Mouse (Mus musculus) left cerebral cortex, adult 8-10 months (tissue): ENCODE results near the gene Atg10. TPM values are rescaled to one million over a fixed set of nuclear protein-coding genes. Genes with fewer than 3 reads are reported as not detected.
"Not testable (repeated sequence)": the region's sequence is repeated elsewhere in the genome, so short reads cannot be mapped to it uniquely, and the experiment has no call there.

ENCODE experiments used
- DNase-seq, 2 experiments: peaks; one replicate each; pipeline ENCODE4 v3.0.0; 2022; ENCODE audit warnings: low spot score in 2 of 2
- total RNA-seq, 4 experiments: library from RNA; stranded (reverse); gene quantifications; 2 replicates each; pipeline ENCODE4 v1.2.4; 2022

Gene Atg10
- total RNA-seq, 4 experiments from 2014 or later, result 19.2 to 21.1 (median 19.9) TPM

DNA sequence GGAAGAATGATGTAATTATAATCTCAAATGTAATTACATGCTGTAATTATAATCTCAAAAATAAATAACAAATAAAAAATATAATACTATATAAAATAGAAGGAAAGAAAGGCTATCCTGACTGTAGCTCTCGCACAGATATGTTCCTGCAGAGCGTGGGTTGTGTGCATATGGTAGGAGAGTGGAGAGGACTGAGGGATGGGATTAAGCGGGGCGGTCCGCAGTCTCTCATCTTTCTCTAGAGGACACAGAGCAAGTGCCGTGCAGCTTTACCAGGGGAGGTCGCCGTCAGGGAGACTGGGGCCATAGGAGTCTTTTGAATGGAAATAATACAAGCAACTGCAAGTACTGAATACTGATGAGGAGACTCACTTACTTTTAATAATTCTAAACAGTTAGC, 263.2 kb downstream of the Atg10 start:
- DNase-seq, result no peak

DNA sequence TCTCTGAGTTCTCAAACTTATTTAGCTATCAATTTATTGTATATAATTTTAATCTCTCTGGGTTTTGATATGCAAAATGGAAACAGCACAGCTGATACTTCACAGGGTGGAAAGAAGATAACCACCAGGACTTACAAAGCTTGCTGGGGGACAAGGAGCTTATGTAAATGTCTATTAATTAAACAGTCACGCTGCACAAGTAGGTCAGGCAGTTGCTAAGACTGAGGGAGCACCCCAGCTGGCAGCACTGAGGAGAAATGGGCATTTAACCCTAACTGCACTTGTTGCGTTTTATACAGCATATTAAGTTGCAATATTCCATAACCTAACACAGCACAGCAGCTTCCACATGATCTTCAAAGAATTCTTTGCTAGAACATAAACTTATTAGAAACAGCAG, 264.9 kb downstream of the Atg10 start:
- no peak for DNase-seq

- no peak for DNase-seq
These were observed 284.2 kb downstream of the Atg10 start for GRCm38 (mm10) chr13:90939600-90939999.

- no peak for DNase-seq
These were observed 284.6 kb downstream of the Atg10 start for GRCm38 (mm10) chr13:90939192-90939591.

DNA sequence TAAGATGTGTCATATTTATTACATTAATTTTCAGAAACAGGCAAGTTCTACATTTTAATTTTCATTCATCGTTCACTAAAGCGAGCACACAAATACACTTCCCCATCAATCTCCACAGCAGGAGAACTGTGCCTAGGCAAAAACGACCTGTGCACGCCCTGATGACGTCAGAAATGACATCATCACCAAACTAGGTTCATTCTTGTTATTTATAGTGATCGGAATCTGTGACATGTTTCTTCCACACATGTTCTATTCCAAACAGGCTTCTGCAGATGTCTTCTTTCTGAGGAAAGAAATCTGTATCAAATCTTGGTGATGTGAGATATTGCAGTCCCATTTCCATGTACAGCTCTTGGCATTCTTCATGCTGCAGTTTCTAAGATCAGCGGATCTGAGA, 287.9 kb downstream of the Atg10 start:
- DNase-seq, result no peak

- no peak for DNase-seq
These were observed 290.5 kb downstream of the Atg10 start for GRCm38 (mm10) chr13:90933256-90933655.

DNA sequence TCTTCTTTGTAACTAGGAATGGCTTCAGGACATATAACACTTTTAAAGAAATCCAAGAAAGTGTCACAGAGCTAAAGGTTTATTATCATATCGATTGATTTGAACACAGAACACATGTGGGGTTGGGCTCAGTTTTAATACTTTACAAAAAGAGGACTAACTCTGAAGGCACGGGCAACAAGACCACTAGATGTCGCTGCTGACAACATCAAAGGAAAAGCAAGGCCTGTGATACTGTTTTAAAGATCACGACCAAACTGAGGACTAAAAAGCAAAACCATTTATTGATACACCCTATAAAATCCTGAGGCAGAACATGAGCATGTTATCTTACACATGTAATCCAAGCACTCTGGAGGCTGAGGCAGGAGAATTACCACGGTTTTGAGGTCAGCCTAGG, 293.9 kb downstream of the Atg10 start:
- DNase-seq, result peak; percentile 41 to 64

- DNase-seq, result not testable (repeated sequence)
These were observed 295.5 kb downstream of the Atg10 start for GRCm38 (mm10) chr13:90928266-90928665.

DNA sequence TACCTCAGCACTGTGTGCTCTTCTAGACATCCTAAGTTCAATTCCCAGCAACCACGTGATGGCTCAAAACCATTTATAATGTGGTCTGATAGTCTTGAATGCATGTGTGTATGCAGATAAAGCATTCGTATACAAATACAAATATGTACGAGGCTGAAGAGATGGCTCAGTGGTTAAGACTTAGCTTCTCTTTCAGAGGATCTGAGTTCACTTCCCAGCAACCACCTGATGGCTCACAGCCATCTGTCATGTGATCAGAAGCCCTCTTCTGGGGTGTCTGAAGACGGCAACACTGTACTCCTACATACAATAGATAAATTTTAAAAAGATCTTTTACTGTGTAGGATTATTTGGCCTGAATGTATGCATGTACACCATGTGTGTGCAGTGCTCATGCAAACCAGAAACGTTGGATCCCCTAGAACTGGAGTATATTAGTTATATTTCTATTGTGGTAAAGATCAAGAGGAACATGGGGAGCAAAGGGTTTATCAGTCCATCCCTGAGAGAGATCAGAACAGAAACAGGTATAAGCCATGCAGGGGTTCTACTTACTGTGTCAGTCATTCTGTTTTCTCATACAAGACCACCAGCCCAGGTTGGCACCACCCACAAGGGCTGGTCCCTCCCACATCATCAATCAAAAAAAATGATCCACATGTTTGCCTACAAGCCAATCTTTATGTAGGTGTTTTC, 296.7 kb downstream of the Atg10 start:
- DNase-seq, result no peak

DNA sequence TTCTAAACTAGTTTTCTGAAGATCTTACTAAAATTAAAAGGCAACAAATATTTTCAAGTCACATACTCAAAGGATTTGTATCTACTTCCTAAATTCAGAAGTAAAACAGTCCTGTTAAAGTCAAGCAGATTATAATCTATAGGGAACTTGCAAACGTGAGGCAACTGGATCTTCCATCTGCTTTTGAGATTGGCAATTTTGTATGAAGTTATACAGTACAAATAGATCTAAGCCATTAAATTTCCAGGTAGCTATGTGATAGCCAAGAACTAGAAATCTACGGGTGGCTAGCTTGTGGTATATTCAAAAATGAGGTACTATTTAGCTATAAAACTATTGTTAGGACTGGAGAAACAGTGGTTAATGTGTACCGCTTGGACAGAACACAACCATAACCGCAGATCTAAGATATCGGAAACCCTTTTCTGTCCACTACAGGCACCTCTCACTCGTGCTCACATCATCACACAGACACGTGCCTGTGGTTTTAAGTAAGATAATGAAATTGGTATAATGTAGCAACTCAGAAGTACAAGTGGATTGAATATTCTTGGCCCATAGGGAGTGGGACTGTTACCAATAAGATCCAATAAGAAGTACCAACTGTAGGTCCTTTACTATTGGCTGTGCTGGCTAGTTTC, 297.5 kb downstream of the Atg10 start:
- no peak for DNase-seq

- DNase-seq, result no peak
These were observed 298.6 kb downstream of the Atg10 start for GRCm38 (mm10) chr13:90925191-90925590.

DNA sequence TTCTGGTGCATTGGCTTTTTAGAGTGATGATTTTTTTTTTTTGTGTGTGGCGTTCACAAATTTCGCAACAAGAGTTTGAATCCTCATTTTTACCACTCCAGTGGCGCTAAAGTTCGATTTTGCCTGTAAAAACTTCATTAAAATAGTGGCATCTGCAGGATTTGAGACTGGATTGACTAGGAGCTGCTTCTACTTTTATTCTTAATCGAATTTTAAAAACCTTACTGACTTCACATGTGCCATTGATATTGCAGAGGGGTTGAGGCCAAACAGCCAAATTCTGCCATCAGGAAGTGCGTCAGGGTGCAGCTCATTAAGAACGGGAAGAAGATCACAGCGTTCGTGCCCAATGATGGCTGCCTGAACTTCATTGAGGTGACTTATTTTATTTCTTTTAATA, 299.7 kb downstream of the Atg10 start:
- DNase-seq, result no peak

- not testable (repeated sequence) for DNase-seq
These were observed 300.2 kb downstream of the Atg10 start for GRCm38 (mm10) chr13:90923617-90924016.

- peak; percentile 84 to 86 for DNase-seq
These were observed 300.8 kb downstream of the Atg10 start, which contains the start of gene Rps23 for GRCm38 (mm10) chr13:90922751-90923612. Rps23 (plus strand) TSS chr13:90922958.

- no peak for DNase-seq
These were observed 309.0 kb downstream of the Atg10 start for GRCm38 (mm10) chr13:90914721-90915120.

DNA sequence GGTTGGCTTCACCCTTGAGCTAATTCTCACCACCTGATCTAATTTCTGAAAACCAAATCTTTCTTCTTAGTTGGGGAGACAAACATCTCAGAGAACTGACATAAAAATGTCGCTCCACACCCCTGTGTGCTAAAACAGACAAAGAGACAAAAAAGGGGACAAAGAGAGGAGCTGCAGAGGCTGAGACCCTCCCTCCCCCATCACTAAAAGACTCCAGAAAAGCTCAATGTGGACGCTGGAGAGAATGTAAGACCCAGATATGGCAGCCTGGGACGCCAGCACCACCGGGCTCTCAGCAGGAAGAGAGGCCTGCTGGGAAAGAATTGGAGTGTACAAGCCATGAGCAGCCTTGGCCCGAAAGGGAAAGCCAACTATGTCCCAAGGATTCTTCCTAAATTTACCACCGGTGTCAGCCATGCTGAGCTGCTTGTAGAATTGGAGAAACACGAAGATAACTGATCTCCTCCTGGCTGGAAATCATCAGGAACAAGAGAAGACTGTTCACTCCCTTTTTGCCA, 310.0 kb downstream of the Atg10 start:
- DNase-seq, result no peak

DNA sequence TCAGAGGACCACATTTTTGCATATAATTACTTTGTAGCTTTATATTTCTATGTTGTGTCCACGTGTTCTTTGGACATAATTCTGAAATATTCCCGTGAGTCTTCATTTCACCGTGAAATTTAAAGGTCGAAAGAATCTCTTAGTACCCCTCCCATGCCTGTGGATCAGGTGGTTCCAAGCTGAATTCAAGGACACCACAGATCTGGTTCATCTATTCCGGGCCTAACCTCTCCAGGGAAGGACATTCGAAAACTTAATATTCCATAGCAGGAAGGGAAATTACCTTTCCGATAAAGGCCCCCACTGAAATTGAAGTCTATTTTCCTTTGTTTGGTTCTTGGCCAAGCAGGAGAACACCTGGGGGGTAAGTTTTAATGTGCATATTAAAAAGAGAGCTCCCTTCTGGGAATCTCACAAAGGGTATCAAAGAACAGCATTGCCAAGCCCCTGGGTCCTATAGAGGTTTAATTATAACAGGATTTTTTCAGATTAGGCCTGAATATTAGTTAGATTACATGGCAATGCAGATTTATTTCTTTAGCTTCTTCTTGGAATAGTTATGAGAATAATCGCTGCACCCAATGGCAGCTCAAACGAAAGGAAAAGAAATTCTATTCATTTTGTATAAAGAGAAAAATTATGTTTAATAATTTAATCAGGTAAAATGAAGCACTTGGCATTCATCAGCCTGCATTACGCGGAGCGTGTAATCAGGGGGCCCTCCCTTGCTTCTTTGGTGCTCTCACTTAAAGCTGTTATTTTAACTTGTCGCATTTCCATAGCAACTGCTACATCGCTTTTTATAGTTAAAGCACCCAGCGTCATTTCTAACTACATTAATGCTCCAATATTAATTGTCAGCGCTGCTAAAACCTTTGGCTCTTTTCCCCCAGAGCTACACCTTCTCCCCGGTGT, 310.8 kb downstream of the Atg10 start:
- peak; percentile 27 to 39 for DNase-seq

DNA sequence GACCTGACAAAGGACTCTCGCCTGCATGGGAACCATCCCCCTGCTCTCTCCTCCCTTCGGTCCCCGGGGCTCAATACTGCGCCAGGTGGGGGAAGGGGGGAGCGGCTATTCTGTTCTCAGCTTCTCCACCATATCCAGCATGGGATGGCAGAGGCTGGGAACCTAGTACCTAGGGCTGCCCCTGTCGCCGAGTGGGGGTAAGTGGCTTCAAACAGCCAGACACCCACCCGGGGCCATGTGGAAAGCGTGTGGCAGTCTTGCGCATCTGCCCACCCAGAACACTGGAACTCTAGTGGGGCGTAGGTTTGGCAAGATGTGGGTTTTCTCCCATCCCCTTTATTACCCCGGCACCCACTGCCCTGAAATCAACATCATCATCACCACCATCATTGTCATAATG, 316.4 kb downstream of the Atg10 start:
- DNase-seq, result no peak

DNA sequence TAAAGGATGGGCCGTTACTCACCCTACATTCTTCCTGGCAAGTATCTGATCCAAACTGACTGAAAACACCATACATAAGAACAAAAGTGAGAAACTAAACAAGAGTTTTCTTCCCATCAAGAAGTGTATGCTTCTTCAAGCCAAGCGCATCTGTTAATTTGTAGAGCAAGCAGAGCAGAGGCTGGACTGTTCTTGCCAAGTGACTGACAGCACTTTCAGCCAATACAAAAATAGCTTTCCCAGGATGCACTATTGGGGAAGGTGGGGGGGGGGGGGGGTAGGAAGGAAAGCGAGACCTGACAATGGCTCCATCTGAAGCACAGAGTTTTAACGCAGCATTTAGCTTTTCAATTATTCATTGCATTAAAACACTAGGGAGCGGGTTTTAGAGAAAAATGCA, 318.6 kb downstream of the Atg10 start, which contains the start of gene Atp6ap1l:
Gene Atp6ap1l (minus strand): TSS at position 180 of the 400 bp plus-strand sequence.
- DNase-seq, result no peak

DNA sequence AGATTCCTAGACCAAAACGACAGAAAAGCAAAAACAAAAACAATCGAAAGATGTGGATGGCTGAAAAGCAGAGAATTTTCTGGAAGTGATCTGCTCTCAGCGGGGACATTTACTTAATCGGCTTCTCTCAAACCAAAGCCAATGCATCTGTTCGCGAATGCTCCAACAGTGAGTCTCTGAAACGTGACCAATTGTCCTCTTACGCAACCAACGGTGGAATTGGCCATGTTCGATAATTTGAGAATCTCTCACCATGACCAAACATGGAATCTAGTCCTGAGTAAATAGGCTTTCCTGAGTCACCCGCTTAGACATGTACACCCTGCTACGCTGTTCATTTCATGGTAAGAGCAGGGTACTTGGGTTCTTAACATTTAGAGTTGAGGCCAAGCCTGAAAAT, 326.9 kb downstream of the Atg10 start:
- no peak for DNase-seq

- peak in 1 of 2 experiments; percentile 45 for DNase-seq
These were observed 327.7 kb downstream of the Atg10 start for GRCm38 (mm10) chr13:90896098-90896497.
